Mouse (Mus musculus) midbrain, embryonic 12.5 days (tissue): Measurements from ENCODE around the gene Rrp36. TPM values are rescaled to one million over a fixed set of nuclear protein-coding genes. Genes with fewer than 3 reads are reported as not detected.
A peak's percentile ranks its signal among the peaks of the same experiment; 100 is the strongest.

ENCODE experiments used
- ATAC-seq: fragments of 200-750 bp; cut with Nextera tagmentation; 2 replicates; pipeline ENCODE4 v1.8.0; 2017; ENCODE audit warnings: low read depth, moderate TSS enrichment, moderate library complexity; ENCODE audit not compliant: low FRiP score
- H3K27ac ChIP-seq: fragments of 300-500 bp; sonication (generic); replicated peaks from 2 replicates; pipeline ENCODE4 v1.5.1; 2016; ENCODE audit warnings: mild to moderate bottlenecking
- H3K27me3 ChIP-seq: fragments of 300-500 bp; sonication (generic); 2 replicates; pipeline ENCODE4 v1.6.1; 2016; ENCODE audit warnings: mild to moderate bottlenecking
- H3K36me3 ChIP-seq: fragments of 300-500 bp; sonication (generic); 2 replicates; pipeline ENCODE4 v1.6.1; 2016
- H3K4me1 ChIP-seq: fragments of 300-500 bp; sonication (generic); 2 replicates; pipeline ENCODE4 v1.6.1; 2016
- H3K4me2 ChIP-seq: fragments of 300-500 bp; sonication (generic); replicated peaks from 2 replicates; pipeline ENCODE4 v1.6.1; 2016; ENCODE audit warnings: mild to moderate bottlenecking, moderate library complexity
- H3K4me3 ChIP-seq: fragments of 300-500 bp; sonication (generic); 2 replicates; pipeline ENCODE4 v1.5.1; 2016; ENCODE audit warnings: mild to moderate bottlenecking
- H3K9ac ChIP-seq: fragments of 300-500 bp; sonication (generic); replicated peaks from 2 replicates; pipeline ENCODE4 v1.6.1; 2016; ENCODE audit warnings: mild to moderate bottlenecking, moderate library complexity
- H3K9me3 ChIP-seq: fragments of 300-500 bp; sonication (generic); 2 replicates; pipeline ENCODE4 v1.6.1; 2016; ENCODE audit warnings: mild to moderate bottlenecking
- WGBS: fragments of 180-500 bp; shearing (Covaris S2); methylation state at CpG from one replicate; pipeline ENCODE4 v1.1.7; 2016; 5-methylcytosine and 5-hydroxymethylcytosine counted together
- polyA plus RNA-seq: library from polyadenylated mRNA; unstranded; fragments of >200 nt; fragmentation: Nextera tagmentation; extraction: Ambion mirVana; gene quantifications from 2 replicates; pipeline ENCODE4 v1.2.1, GENCODE M21; 2016

Gene Rrp36
- polyA plus RNA-seq, 1 experiment from 2014 or later, result 56.0 TPM

- Histone ChIP-seq H3K9me3 (no peaks in the 10 kb centered on the region), H3K36me3 (peaks cover 8% of the 10 kb centered on the region), H3K27me3 (no peaks in the 10 kb centered on the region), H3K27ac (peak overlapping the region; percentile 80), H3K4me1 (peaks cover 36% of the 10 kb centered on the region), H3K4me3 (peak overlapping the region; percentile 85), H3K9ac (peak overlapping the region; percentile 93), H3K4me2 (peak overlapping the region; percentile 92)
- ATAC-seq, result peak; percentile 77; the same call in 1 of the 2 replicates
- 4% methylated on average over 31 of the region's 41 CpGs for WGBS
Observed at GRCm38 (mm10) chr17:46703971-46704886, 30.1 kb upstream of the Rrp36 start.

- peak overlapping the region; percentile 92 for H3K4me2 ChIP-seq
- peaks cover 36% of the 10 kb centered on the region for H3K4me1 ChIP-seq
- peaks cover 22% of the 10 kb centered on the region for H3K36me3 ChIP-seq
- H3K27me3 ChIP-seq, result no peaks in the 10 kb centered on the region
- 93% methylated on average over 5 of the region's 5 CpGs for WGBS
- H3K9me3 ChIP-seq, result no peaks in the 10 kb centered on the region
- H3K9ac ChIP-seq, result peak overlapping the region; percentile 61; the same call in 1 of the 2 replicates
- no peak for ATAC-seq
- no peak overlapping the region for H3K27ac ChIP-seq
- peak overlapping the region; percentile 85; the same call in 1 of the 2 replicates for H3K4me3 ChIP-seq
Observed at GRCm38 (mm10) chr17:46702506-46702905, 28.4 kb upstream of the Rrp36 start.

GRCm38 (mm10) chr17:46702100-46702499 lies 27.9 kb upstream of the Rrp36 start:
- H3K27ac ChIP-seq, result no peak overlapping the region
- no peak for ATAC-seq
- H3K4me2 ChIP-seq, result 0 out of 2 replicates have a peak overlapping the region, but pooled peaks have one; percentile 7
- H3K36me3 ChIP-seq, result peaks cover 22% of the 10 kb centered on the region
- WGBS, result 89% methylated on average over 12 of the region's 12 CpGs
- H3K9ac ChIP-seq, result peak overlapping the region; percentile 47; the same call in 1 of the 2 replicates
- no peak overlapping the region for H3K4me3 ChIP-seq
- no peaks in the 10 kb centered on the region for H3K9me3 ChIP-seq
- H3K27me3 ChIP-seq, result no peaks in the 10 kb centered on the region
- peaks cover 36% of the 10 kb centered on the region for H3K4me1 ChIP-seq

GRCm38 (mm10) chr17:46701489-46701888 lies 27.3 kb upstream of the Rrp36 start:
- WGBS, result 88% methylated on average over 12 of the region's 12 CpGs
- H3K4me3 ChIP-seq, result no peak overlapping the region
- 0 out of 2 replicates have a peak overlapping the region, but pooled peaks have one; percentile 7 for H3K4me2 ChIP-seq
- no peak overlapping the region; the same call in 1 of the 2 replicates for H3K9ac ChIP-seq
- H3K4me1 ChIP-seq, result peaks cover 36% of the 10 kb centered on the region
- peaks cover 22% of the 10 kb centered on the region for H3K36me3 ChIP-seq
- no peaks in the 10 kb centered on the region for H3K27me3 ChIP-seq
- ATAC-seq, result no peak
- no peaks in the 10 kb centered on the region for H3K9me3 ChIP-seq
- H3K27ac ChIP-seq, result no peak overlapping the region

GRCm38 (mm10) chr17:46699912-46700311 lies 25.8 kb upstream of the Rrp36 start:
- no peaks in the 10 kb centered on the region for H3K27me3 ChIP-seq
- 93% methylated on average over 3 of the region's 3 CpGs for WGBS
- no peak overlapping the region for H3K4me3 ChIP-seq
- H3K4me1 ChIP-seq, result peaks cover 31% of the 10 kb centered on the region
- H3K27ac ChIP-seq, result no peak overlapping the region
- no peak for ATAC-seq
- peaks cover 30% of the 10 kb centered on the region for H3K36me3 ChIP-seq
- H3K9ac ChIP-seq, result no peak overlapping the region
- H3K4me2 ChIP-seq, result no peak overlapping the region
- H3K9me3 ChIP-seq, result no peaks in the 10 kb centered on the region

- H3K9me3 ChIP-seq, result no peaks in the 10 kb centered on the region
- no peak overlapping the region for H3K27ac ChIP-seq
- 90% methylated on average over 5 of the region's 5 CpGs for WGBS
- no peak for ATAC-seq
- peaks cover 32% of the 10 kb centered on the region for H3K36me3 ChIP-seq
- peaks cover 31% of the 10 kb centered on the region for H3K4me1 ChIP-seq
- no peaks in the 10 kb centered on the region for H3K27me3 ChIP-seq
- H3K4me3 ChIP-seq, result no peak overlapping the region
- H3K9ac ChIP-seq, result no peak overlapping the region
- H3K4me2 ChIP-seq, result no peak overlapping the region
Observed at GRCm38 (mm10) chr17:46699245-46699644, 25.1 kb upstream of the Rrp36 start.

GRCm38 (mm10) chr17:46698515-46698914 lies 24.4 kb upstream of the Rrp36 start:
- Histone ChIP-seq H3K9me3 (no peaks in the 10 kb centered on the region), H3K4me3 (no peak overlapping the region), H3K27me3 (no peaks in the 10 kb centered on the region), H3K36me3 (peaks cover 35% of the 10 kb centered on the region), H3K4me2 (no peak overlapping the region), H3K9ac (no peak overlapping the region), H3K4me1 (peaks cover 24% of the 10 kb centered on the region), H3K27ac (no peak overlapping the region)
- WGBS, result 93% methylated on average over 6 of the region's 6 CpGs
- no peak for ATAC-seq

- no peak overlapping the region for H3K27ac ChIP-seq
- no peaks in the 10 kb centered on the region for H3K4me1 ChIP-seq
- H3K9ac ChIP-seq, result no peak overlapping the region
- H3K36me3 ChIP-seq, result peaks cover 31% of the 10 kb centered on the region
- no peaks in the 10 kb centered on the region for H3K9me3 ChIP-seq
- H3K4me2 ChIP-seq, result no peak overlapping the region
- no peak overlapping the region for H3K4me3 ChIP-seq
- 72% methylated on average over 1 of the region's 1 CpGs for WGBS
- no peaks in the 10 kb centered on the region for H3K27me3 ChIP-seq
- no peak for ATAC-seq
Observed at GRCm38 (mm10) chr17:46694517-46695063, 20.4 kb upstream of the Rrp36 start.

GRCm38 (mm10) chr17:46691390-46691789 lies 17.2 kb upstream of the Rrp36 start:
- 95% methylated on average over 2 of the region's 2 CpGs for WGBS
- no peak overlapping the region for H3K4me2 ChIP-seq

GRCm38 (mm10) chr17:46690665-46691064 lies 16.5 kb upstream of the Rrp36 start:
- no peak overlapping the region for H3K4me3 ChIP-seq
- no peak for ATAC-seq
- no peak overlapping the region for H3K27ac ChIP-seq
- H3K4me1 ChIP-seq, result no peaks in the 10 kb centered on the region
- no peaks in the 10 kb centered on the region for H3K27me3 ChIP-seq
- H3K9ac ChIP-seq, result no peak overlapping the region
- no peak overlapping the region for H3K4me2 ChIP-seq
- no peaks in the 10 kb centered on the region for H3K9me3 ChIP-seq
- peaks cover 32% of the 10 kb centered on the region for H3K36me3 ChIP-seq
- 95% methylated on average over 12 of the region's 12 CpGs for WGBS

More at GRCm38 (mm10) chr17:46691390-46691789, 17.2 kb upstream of the Rrp36 start:
- Histone ChIP-seq H3K4me3 (no peak overlapping the region), H3K9me3 (no peaks in the 10 kb centered on the region), H3K27me3 (no peaks in the 10 kb centered on the region), H3K27ac (no peak overlapping the region), H3K36me3 (peaks cover 32% of the 10 kb centered on the region), H3K9ac (no peak overlapping the region), H3K4me1 (no peaks in the 10 kb centered on the region)
- ATAC-seq, result no peak

GRCm38 (mm10) chr17:46685913-46686312 lies 11.8 kb upstream of the Rrp36 start:
- Histone ChIP-seq H3K27ac (no peak overlapping the region), H3K4me2 (no peak overlapping the region), H3K4me1 (peaks cover 10% of the 10 kb centered on the region), H3K9me3 (no peaks in the 10 kb centered on the region), H3K4me3 (no peak overlapping the region), H3K27me3 (no peaks in the 10 kb centered on the region), H3K36me3 (peaks cover 56% of the 10 kb centered on the region), H3K9ac (no peak overlapping the region)
- no peak for ATAC-seq
- whole genome bisulfite sequencing, result 93% methylated on average over 6 of the region's 6 CpGs
